Comparison of ENCODE assay signal across 23 mouse cellular contexts in the genomic region with DNA sequence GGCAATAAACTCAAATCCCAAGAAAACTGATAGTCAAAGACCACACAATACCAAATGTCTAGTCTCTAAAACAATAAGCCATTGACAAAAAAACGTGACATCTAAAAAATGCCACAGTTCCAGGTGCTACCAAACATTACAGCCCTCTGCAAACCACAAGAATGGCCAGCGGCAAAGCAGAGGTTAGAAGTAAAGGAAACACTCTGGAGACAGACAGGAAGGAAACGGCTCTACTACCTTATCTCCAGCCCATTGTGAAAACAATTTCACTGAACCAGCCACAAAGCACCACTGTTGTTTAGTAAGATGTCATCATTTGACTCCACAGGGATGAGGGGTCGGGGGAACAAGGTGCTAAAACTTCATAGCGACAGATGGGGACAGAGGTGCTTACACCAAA. TPM values are rescaled to one million over a fixed set of nuclear protein-coding genes. Genes with fewer than 3 reads are reported as not detected.
DNase-seq lines count a peak whose midpoint lies in the region; ATAC-seq and TF ChIP-seq lines count a peak whose summit lies in the region.
"Had no signal": no experiment of that assay in that cellular context is flagged by ENCODE, and none has a peak within 500 bp of the region (broad histone marks: within the 10 kb centered on the region; RNA-seq: fewer than 3 reads in every experiment).

No protein-coding gene starts in this region.

- H3K27me3 ChIP-seq in thymus, adult 2 months (ENCODE audit: control insufficient read depth, insufficient read depth, low read length): no peaks in the 10 kb centered on the region
- no peaks in the 10 kb centered on the region for H3K27me3 ChIP-seq in hindbrain, embryonic 11.5 days (ENCODE audit: control insufficient read depth, insufficient read depth, low read length)
- H3K27me3 ChIP-seq: embryonic facial prominence, embryonic 12.5 days; forebrain, embryonic 15.5 days; heart, embryonic 12.5 days; hindbrain, embryonic 13.5 days had no signal

- no peak overlapping the region for H3K9ac ChIP-seq in hindbrain, embryonic 11.5 days (ENCODE audit: low read depth, low read length)
- H3K9ac ChIP-seq: embryonic facial prominence, embryonic 12.5 days; forebrain, embryonic 15.5 days; heart, embryonic 12.5 days; hindbrain, embryonic 13.5 days had no signal

- H3K36me3 ChIP-seq in thymus, adult 2 months (ENCODE audit: control insufficient read depth, insufficient read depth, low read length): no peaks in the 10 kb centered on the region
- no peaks in the 10 kb centered on the region for H3K36me3 ChIP-seq in hindbrain, embryonic 11.5 days (ENCODE audit: control insufficient read depth, insufficient read depth, low read length)
- H3K36me3 ChIP-seq: embryonic facial prominence, embryonic 12.5 days; forebrain, embryonic 15.5 days; heart, embryonic 12.5 days; hindbrain, embryonic 13.5 days had no signal

- peak; percentile 76 to 78 for ATAC-seq in hematopoietic stem cell, adult 5-6 weeks (replicated peaks in 1 of 2; ENCODE audit: insufficient read depth in 1 of 2, low FRiP score in 2 of 2, low TSS enrichment in 1 of 2, low read depth in 1 of 2, poor library complexity in 2 of 2, severe bottlenecking in 2 of 2)
- no peak for ATAC-seq in hindbrain, embryonic 11.5 days (ENCODE audit: low FRiP score)
- ATAC-seq: forebrain, embryonic 15.5 days; hindbrain, postnatal 0 days had no signal

- no peak overlapping the region for H3K4me2 ChIP-seq in hindbrain, embryonic 11.5 days (replicated peaks; ENCODE audit: low read depth, low read length)
- H3K4me2 ChIP-seq: embryonic facial prominence, embryonic 12.5 days; forebrain, embryonic 15.5 days; heart, embryonic 12.5 days; hindbrain, embryonic 13.5 days had no signal

- TF ChIP-seq POLR2A in thymus, adult 2 months (IDR thresholded peaks at IDR 0.05; ENCODE audit: control insufficient read depth, extremely low read depth, insufficient read depth, low read length, poor library complexity): no peak

- 2% methylated on average over 5 of the region's 5 CpGs for whole genome bisulfite sequencing in thymus, adult 2 months
- WGBS in hindbrain, embryonic 11.5 days: 80% methylated on average over 5 of the region's 5 CpGs

- no peaks in the 10 kb centered on the region for H3K9me3 ChIP-seq in hindbrain, embryonic 11.5 days (ENCODE audit: control insufficient read depth, low read length)
- H3K9me3 ChIP-seq: embryonic facial prominence, embryonic 12.5 days; forebrain, embryonic 15.5 days; hindbrain, embryonic 13.5 days had no signal

- no peak for TF ChIP-seq CTCF in thymus, adult 2 months (IDR thresholded peaks at IDR 0.05; ENCODE audit: borderline replicate concordance, control insufficient read depth, extremely low read depth, insufficient read depth, low read length, poor library complexity)

- H3K4me3 ChIP-seq in thymus, adult 2 months (ENCODE audit: control insufficient read depth, insufficient read depth, low read length): no peak overlapping the region
- no peak overlapping the region for H3K4me3 ChIP-seq in hindbrain, embryonic 11.5 days (ENCODE audit: low read depth, low read length)
- H3K4me3 ChIP-seq: embryonic facial prominence, embryonic 12.5 days; forebrain, embryonic 15.5 days; heart, embryonic 12.5 days; hindbrain, embryonic 13.5 days had no signal

- no peak overlapping the region for H3K27ac ChIP-seq in thymus, adult 2 months (ENCODE audit: control insufficient read depth, insufficient read depth, low read length)
- H3K27ac ChIP-seq in hindbrain, embryonic 11.5 days (ENCODE audit: low read depth, low read length): no peak overlapping the region
- H3K27ac ChIP-seq: embryonic facial prominence, embryonic 12.5 days; forebrain, embryonic 15.5 days; hindbrain, embryonic 13.5 days; hindbrain, postnatal 0 days had no signal

- DNase-seq in thymus, adult 2 months: peak; percentile 14
- no peak for DNase-seq in thymus, adult 18-20 months
- peak; percentile 29 for DNase-seq in CD4-positive helper T cell, adult 2 months (ENCODE audit: low read depth, low spot score)
- DNase-seq in thymus, postnatal 25 days: peak; percentile 26
- no peak for DNase-seq in frontal cortex, postnatal 10 days (ENCODE audit: low spot score in 2 of 2)
- no peak for DNase-seq in hindbrain, embryonic 11.5 days (ENCODE audit: low spot score)
- DNase-seq: adrenal gland, adult 8-10 months; adrenal gland, postnatal 36 days; cerebellum, adult 2 months; cerebellum, postnatal 14 days; gastrocnemius, postnatal 14 days; heart, postnatal 36 days had no signal

- H3K4me1 ChIP-seq in thymus, adult 2 months (replicated peaks; ENCODE audit: control insufficient read depth, insufficient read depth, low read length): peaks cover 7% of the 10 kb centered on the region
- H3K4me1 ChIP-seq in hindbrain, embryonic 11.5 days (replicated peaks; ENCODE audit: control insufficient read depth, insufficient read depth, low read length): no peaks in the 10 kb centered on the region
- H3K4me1 ChIP-seq: embryonic facial prominence, embryonic 12.5 days; forebrain, embryonic 15.5 days; heart, embryonic 12.5 days; hindbrain, embryonic 13.5 days had no signal

RNA-seq across cellular contexts. Expression of a gene that starts 38.9 kb away (rescaled TPM):
- 1.1 and 4.1 TPM in 2 replicates for polyA plus RNA-seq in thymus, adult 2 months (2012; rRNA removed)
- not detected in 2 replicates for total RNA-seq in hematopoietic stem cell, adult 5-6 weeks (2017)
- not detected in 2 replicates for polyA plus RNA-seq in hindbrain, embryonic 11.5 days (2014; fragmentation: Nextera tagmentation; extraction: Ambion mirVana)
- total RNA-seq: adrenal gland, adult 8-10 months; adrenal gland, postnatal 36 days; ES-E14; gastrocnemius, postnatal 14 days; heart, adult 8-10 months; heart, postnatal 36 days; hindbrain, postnatal 0 days had no signal
- polyA plus RNA-seq: cerebellum, adult 2 months; cortical plate, adult 2 months; embryonic facial prominence, embryonic 12.5 days; forebrain, embryonic 11.5 days; forebrain, embryonic 15.5 days; heart, embryonic 12.5 days; heart, embryonic 16.5 days; hindbrain, embryonic 13.5 days; hindbrain, postnatal 0 days had no signal

Comparison
In these comparisons a context has a peak if more than half of its experiments do, and no peak if none do; other contexts are left out.
1. DNase-seq: peak in thymus, adult 2 months (single experiment), CD4-positive helper T cell, adult 2 months (single experiment) and thymus, postnatal 25 days (single experiment); none in thymus, adult 18-20 months (0 of 2), frontal cortex, postnatal 10 days (0 of 2) and hindbrain, embryonic 11.5 days (single experiment).